Mouse (Mus musculus) lung, postnatal 36 days (tissue): ENCODE results near the gene Rprd1b.

Source experiments
- DNase-seq: peaks from one replicate; pipeline ENCODE4 v3.0.0; 2022; ENCODE audit warnings: mixed read lengths

Gene Rprd1b

DNA sequence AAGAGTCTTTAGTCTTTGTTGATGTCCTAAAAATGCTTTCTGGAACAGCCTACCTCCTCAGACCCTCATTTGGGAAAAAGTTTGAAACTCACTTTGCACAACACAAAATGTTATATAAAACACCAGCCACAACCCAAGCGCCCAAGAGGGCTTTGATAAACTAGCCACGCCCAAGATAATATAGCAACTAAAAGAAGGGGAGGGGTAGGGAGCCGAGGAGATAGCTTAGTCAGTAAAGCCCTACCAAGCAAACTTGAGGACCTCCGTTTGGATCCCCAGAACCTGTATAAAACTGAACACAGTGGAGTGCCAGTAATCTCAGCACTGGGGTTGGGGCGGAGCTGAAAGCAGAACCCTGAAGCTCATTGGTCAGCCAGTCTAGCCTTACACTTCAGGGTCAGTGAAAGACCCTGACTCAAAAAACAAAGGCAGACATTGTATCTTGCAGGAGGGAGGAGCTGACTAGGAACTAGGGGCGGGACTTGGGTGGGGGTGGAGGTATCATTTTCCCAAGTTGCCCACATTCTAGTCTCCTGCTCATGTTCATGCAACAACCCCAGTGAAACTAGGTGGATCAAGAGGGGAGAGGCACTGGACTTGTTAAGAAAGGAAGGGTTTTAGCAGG, 124.5 kb downstream of the Rprd1b start:
- DNase-seq, result no peak

DNA sequence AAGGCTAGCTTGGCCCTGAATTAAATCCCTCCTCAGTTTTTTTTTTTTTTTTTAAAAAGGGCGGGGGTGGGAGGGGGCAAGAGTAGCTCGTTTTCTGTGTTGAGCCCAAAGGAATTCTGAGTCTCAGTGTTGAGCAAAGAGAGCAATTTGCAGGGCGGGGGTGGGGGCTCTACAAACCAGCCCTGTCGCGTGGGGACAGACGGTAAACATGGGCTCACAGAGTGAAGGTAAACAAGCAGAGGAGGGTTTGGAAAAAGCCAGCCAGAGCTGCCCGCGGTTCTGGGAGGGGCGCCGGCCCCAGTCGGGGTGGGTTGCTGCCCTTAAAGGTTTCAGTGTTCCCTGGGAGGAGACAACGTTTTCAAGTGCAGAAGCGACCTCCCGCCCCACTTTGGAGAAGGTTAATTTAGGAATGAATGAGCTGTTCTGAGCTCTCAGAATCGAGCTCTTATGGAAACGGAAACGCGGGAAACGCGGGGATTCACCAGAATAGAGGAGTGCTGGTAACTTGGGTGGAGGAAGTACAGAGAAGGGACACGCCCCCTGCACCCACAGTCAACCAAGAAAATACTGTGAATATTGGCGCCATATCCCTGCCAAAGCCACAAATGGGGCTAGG, 125.5 kb downstream of the Rprd1b start:
- peak; percentile 72 for DNase-seq

DNA sequence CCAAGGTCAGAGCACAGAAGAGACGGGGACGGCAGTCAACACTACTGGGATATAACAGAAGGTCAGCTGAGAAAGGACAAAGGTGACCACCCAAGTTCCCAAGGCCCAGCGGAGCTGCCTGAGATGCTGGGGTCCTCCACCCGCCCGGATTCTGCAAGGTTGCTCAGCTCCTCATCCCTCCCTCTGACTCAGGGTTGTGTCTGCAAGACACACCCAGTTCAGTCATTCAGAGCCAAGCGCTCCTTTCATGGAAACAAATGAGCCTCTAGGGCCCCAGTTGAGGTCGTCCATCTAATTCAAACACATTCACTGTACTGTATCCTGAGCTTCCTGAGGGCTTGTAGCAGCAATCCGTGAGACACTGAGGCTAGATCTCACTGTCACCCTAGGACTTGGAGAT, 126.3 kb downstream of the Rprd1b start:
- DNase-seq, result no peak

GRCm38 (mm10) chr2:158155101-158155500, 126.8 kb downstream of the Rprd1b start:
- no peak for DNase-seq

- DNase-seq, result no peak
Measured at GRCm38 (mm10) chr2:158155615-158156014, 127.3 kb downstream of the Rprd1b start.

- no peak for DNase-seq
Measured at GRCm38 (mm10) chr2:158156487-158156886, 128.2 kb downstream of the Rprd1b start.

DNA sequence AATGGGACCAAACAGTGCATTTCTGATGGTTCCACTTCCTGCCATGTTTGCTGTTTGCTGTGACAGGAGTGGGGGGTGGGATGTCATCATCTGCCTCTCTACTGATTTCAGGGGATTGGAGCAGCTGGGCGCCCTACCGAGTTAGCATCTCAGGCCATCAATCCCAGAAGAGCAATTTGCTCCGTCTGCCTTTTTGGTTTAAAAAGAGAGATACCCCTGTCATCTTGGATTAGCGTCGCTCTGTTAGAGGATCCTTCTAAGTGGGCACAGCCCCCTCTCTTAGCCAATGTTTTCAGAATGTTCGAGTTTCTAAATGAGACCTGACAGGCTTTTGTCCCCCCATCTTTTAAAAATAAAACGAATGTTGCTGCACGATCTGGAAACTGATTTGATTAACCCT, 129.4 kb downstream of the Rprd1b start:
- DNase-seq, result no peak

GRCm38 (mm10) chr2:158159376-158160235, 131.3 kb downstream of the Rprd1b start:
- peak; percentile 71 for DNase-seq

- DNase-seq, result no peak
Measured at GRCm38 (mm10) chr2:158161761-158162160, 133.5 kb downstream of the Rprd1b start.

DNA sequence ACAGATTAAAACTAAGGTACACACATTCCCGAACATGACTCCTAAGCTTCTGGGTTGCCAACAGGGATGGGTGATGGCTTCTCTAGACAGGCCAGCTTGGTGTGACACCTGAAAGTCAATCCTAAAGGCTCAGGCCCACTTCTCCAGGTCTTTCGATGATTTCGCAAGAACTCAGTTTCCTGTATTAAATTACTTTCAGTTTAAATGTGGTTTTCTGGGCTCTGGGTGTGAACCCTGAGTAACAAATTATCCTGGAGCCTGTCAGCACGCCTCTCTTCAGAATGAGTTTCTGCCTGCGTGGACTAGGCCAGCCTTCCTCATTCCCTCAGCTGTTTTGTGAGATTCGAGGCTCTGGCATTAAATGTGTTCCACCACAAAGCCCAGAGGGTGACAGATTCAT, 134.7 kb downstream of the Rprd1b start:
- no peak for DNase-seq

- no peak for DNase-seq
Measured at GRCm38 (mm10) chr2:158165776-158166175, 137.5 kb downstream of the Rprd1b start.

GRCm38 (mm10) chr2:158166628-158167027, 138.3 kb downstream of the Rprd1b start:
- DNase-seq, result peak; percentile 87

GRCm38 (mm10) chr2:158167496-158168205, 139.4 kb downstream of the Rprd1b start:
- no peak for DNase-seq

- DNase-seq, result peak; percentile 59
Measured at GRCm38 (mm10) chr2:158168741-158169211, 140.5 kb downstream of the Rprd1b start.

GRCm38 (mm10) chr2:158169351-158169750, 141.1 kb downstream of the Rprd1b start:
- DNase-seq, result peak; percentile 41

DNA sequence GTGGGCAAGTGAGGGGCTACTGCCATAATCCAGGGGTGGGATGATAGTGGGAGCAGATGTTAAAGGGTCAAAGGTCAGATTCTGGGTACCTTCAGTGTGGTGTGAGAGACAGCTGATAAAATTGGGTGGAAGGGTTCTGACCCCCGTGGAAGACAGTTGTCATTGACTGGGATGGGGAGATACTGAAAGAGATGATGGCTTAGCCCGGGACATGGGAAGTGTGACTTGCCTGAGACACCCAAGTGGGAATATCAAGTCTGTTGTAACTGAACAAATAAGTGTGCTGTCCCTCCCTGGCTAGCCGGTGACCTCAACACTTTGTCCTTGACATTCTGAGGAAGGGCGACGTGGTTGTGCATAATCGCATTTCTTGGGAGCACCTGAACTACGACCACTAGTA, 141.5 kb downstream of the Rprd1b start:
- no peak for DNase-seq

- DNase-seq, result no peak
Measured at GRCm38 (mm10) chr2:158170394-158170793, 142.1 kb downstream of the Rprd1b start.

- DNase-seq, result peak; percentile 60
Measured at GRCm38 (mm10) chr2:158174438-158174837, 146.1 kb downstream of the Rprd1b start.

DNA sequence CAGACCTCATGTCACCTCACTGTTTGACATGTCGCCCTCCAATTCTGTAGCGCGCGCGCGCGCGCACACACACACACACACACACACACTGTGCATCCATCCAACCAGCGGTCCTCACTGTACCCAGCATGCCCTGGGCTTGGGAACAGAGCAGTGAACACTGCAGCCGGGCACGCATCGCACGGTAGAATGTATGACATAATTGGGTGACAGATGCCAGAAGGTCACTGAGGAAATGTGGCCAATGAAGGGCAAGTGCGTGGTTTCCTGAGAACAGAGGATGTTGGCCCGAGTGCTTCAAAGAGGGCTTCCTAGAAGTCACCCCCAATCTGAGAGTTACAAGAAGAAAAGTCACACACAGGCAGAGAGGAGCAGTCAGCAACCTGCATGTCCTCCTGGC, 146.7 kb downstream of the Rprd1b start:
- DNase-seq, result peak; percentile 42

GRCm38 (mm10) chr2:158175433-158175832, 147.1 kb downstream of the Rprd1b start:
- DNase-seq, result peak; percentile 60

DNA sequence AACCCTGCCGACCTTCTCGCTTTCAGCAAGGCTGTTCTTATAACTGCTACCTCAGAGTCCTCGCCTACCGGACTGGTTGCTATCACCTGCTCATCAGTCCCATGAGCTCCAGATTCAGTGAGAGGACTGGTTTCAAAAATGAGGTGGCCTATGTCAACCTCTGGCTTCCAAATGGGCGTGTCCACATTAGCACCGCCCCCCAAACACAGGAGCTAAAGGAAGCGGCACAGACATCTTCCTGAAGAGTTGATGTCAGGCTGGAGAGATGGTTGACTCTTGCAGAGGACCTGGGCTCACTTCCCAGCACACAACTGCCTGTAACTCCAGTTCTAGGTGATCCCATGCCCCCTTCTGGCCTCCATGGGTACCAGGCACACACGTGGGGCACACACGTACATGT, 148.5 kb downstream of the Rprd1b start:
- no peak for DNase-seq

- no peak for DNase-seq
Measured at GRCm38 (mm10) chr2:158177574-158177973, 149.3 kb downstream of the Rprd1b start.

- DNase-seq, result no peak
Measured at GRCm38 (mm10) chr2:158178139-158178538, 149.8 kb downstream of the Rprd1b start.
